14 mouse cellular contexts compared by ENCODE assay signal in the genomic region with DNA sequence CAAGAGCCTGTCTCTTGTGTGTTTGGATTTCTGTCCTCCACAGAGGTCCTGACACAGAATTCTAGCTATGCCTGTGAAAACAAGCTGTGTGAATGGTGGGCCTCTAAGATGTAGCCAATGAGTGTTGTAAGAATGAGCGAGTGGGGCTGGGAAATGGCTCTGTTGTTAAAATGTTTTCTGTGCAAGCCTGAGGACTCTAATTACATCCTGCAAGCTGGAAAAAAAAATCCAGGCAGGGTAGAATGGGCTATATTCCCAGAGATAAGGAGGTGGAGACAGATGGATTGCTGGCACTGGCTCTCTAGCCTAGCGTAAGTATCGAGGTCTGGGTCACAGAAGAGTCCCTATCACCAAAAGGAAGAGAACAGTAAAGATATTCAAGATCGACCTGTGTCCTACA.
DNase-seq lines count a peak whose midpoint lies in the region; ATAC-seq lines count a peak whose summit lies in the region.
"Had no signal": no experiment of that assay in that cellular context is flagged by ENCODE, and none has a peak within 500 bp of the region (broad histone marks: within the 10 kb centered on the region; RNA-seq: fewer than 3 reads in every experiment).

No protein-coding gene starts in this region.

- no peak for DNase-seq in lung, postnatal 36 days
- no peak for DNase-seq in neural tube, embryonic 10.5 days (ENCODE audit: extremely low spot score, low spot score)
- DNase-seq in left cerebral cortex, postnatal 4 days: no peak
- DNase-seq: adrenal gland, postnatal 10 days had no signal

- 54% methylated on average over 4 of the region's 4 CpGs for WGBS in forebrain, embryonic 16.5 days
- WGBS in forebrain, embryonic 13.5 days: 77% methylated on average over 4 of the region's 4 CpGs
- 29% methylated on average over 4 of the region's 4 CpGs for WGBS in lung, embryonic 15.5 days
- 6% methylated on average over 4 of the region's 4 CpGs for WGBS in heart, embryonic 12.5 days

- peak; percentile 52 for ATAC-seq in forebrain, embryonic 16.5 days
- ATAC-seq in forebrain, embryonic 13.5 days: no peak
- ATAC-seq in lung, embryonic 15.5 days (ENCODE audit: borderline replicate concordance, extremely low read depth, low FRiP score, low TSS enrichment): peak; percentile 77; the same call in 1 of the 2 replicates
- ATAC-seq in heart, embryonic 12.5 days (ENCODE audit: insufficient number of reproducible peaks, low FRiP score): peak; percentile 74; the same call in 1 of the 2 replicates

- H3K4me3 ChIP-seq in forebrain, embryonic 16.5 days (replicated peaks; ENCODE audit: low read length): no peak overlapping the region
- H3K4me3 ChIP-seq in forebrain, embryonic 13.5 days: no peak overlapping the region
- no peak overlapping the region for H3K4me3 ChIP-seq in lung, embryonic 15.5 days
- no peak overlapping the region for H3K4me3 ChIP-seq in heart, embryonic 12.5 days
- H3K4me3 ChIP-seq: kidney, embryonic 15.5 days; limb, embryonic 12.5 days; liver, embryonic 15.5 days; megakaryocyte, embryonic 14.5 days; neural tube, embryonic 13.5 days had no signal

- H3K36me3 ChIP-seq in forebrain, embryonic 16.5 days (ENCODE audit: control insufficient read depth, insufficient read depth): no peaks in the 10 kb centered on the region
- no peaks in the 10 kb centered on the region for H3K36me3 ChIP-seq in forebrain, embryonic 13.5 days (ENCODE audit: poor library complexity, severe bottlenecking)
- no peaks in the 10 kb centered on the region for H3K36me3 ChIP-seq in lung, embryonic 15.5 days
- no peaks in the 10 kb centered on the region for H3K36me3 ChIP-seq in heart, embryonic 12.5 days
- H3K36me3 ChIP-seq: G1E; kidney, embryonic 15.5 days; limb, embryonic 12.5 days; liver, embryonic 15.5 days; neural tube, embryonic 13.5 days had no signal

- H3K4me2 ChIP-seq in forebrain, embryonic 16.5 days (ENCODE audit: low read length): no peak overlapping the region
- H3K4me2 ChIP-seq in forebrain, embryonic 13.5 days: no peak overlapping the region
- H3K4me2 ChIP-seq in lung, embryonic 15.5 days: no peak overlapping the region
- H3K4me2 ChIP-seq in heart, embryonic 12.5 days: peak overlapping the region; percentile 14
- H3K4me2 ChIP-seq: kidney, embryonic 15.5 days; limb, embryonic 12.5 days; liver, embryonic 15.5 days; neural tube, embryonic 13.5 days had no signal

- H3K27ac ChIP-seq in forebrain, embryonic 16.5 days (ENCODE audit: low read length): no peak overlapping the region
- no peak overlapping the region for H3K27ac ChIP-seq in forebrain, embryonic 13.5 days
- H3K27ac ChIP-seq in lung, embryonic 15.5 days: no peak overlapping the region
- peak overlapping the region; percentile 31; the same call in 1 of the 2 replicates for H3K27ac ChIP-seq in heart, embryonic 12.5 days (ENCODE audit: poor library complexity, severe bottlenecking)
- H3K27ac ChIP-seq: kidney, embryonic 15.5 days; limb, embryonic 12.5 days; liver, embryonic 15.5 days; neural tube, embryonic 13.5 days had no signal

- H3K9ac ChIP-seq in forebrain, embryonic 16.5 days (replicated peaks; ENCODE audit: low read depth, low read length): no peak overlapping the region
- H3K9ac ChIP-seq in forebrain, embryonic 13.5 days: no peak overlapping the region
- H3K9ac ChIP-seq in lung, embryonic 15.5 days: no peak overlapping the region
- H3K9ac ChIP-seq in heart, embryonic 12.5 days: no peak overlapping the region
- H3K9ac ChIP-seq: kidney, embryonic 15.5 days; limb, embryonic 12.5 days; liver, embryonic 15.5 days; neural tube, embryonic 13.5 days had no signal

- intact Hi-C loops in left cerebral cortex, postnatal 4 days (cut with DNase I): no loop called here

- H3K27me3 ChIP-seq in forebrain, embryonic 16.5 days (replicated peaks; ENCODE audit: control insufficient read depth, insufficient read depth, low read length): no peaks in the 10 kb centered on the region
- H3K27me3 ChIP-seq in forebrain, embryonic 13.5 days: no peaks in the 10 kb centered on the region
- H3K27me3 ChIP-seq in lung, embryonic 15.5 days: no peaks in the 10 kb centered on the region
- H3K27me3 ChIP-seq in heart, embryonic 12.5 days (replicated peaks): no peaks in the 10 kb centered on the region
- H3K27me3 ChIP-seq: kidney, embryonic 15.5 days; limb, embryonic 12.5 days; liver, embryonic 15.5 days; megakaryocyte, embryonic 14.5 days; neural tube, embryonic 13.5 days had no signal

- H3K4me1 ChIP-seq in forebrain, embryonic 16.5 days (replicated peaks; ENCODE audit: control insufficient read depth, insufficient read depth, low read length): peaks cover 9% of the 10 kb centered on the region
- H3K4me1 ChIP-seq in forebrain, embryonic 13.5 days: peaks cover 10% of the 10 kb centered on the region; the same call in 1 of the 2 replicates
- 0 out of 2 replicates have a peak, but pooled peaks cover 6% of the 10 kb centered on the region for H3K4me1 ChIP-seq in lung, embryonic 15.5 days
- H3K4me1 ChIP-seq in heart, embryonic 12.5 days (replicated peaks): peaks cover 45% of the 10 kb centered on the region
- H3K4me1 ChIP-seq: liver, embryonic 15.5 days; megakaryocyte, embryonic 14.5 days; neural tube, embryonic 13.5 days had no signal

- no peaks in the 10 kb centered on the region for H3K9me3 ChIP-seq in forebrain, embryonic 16.5 days (ENCODE audit: control insufficient read depth, low read length)
- H3K9me3 ChIP-seq in forebrain, embryonic 13.5 days (replicated peaks): no peaks in the 10 kb centered on the region
- H3K9me3 ChIP-seq in lung, embryonic 15.5 days: no peaks in the 10 kb centered on the region
- H3K9me3 ChIP-seq in heart, embryonic 12.5 days (replicated peaks): peaks cover 5% of the 10 kb centered on the region; the same call in 1 of the 2 replicates
- H3K9me3 ChIP-seq: kidney, embryonic 15.5 days; limb, embryonic 12.5 days; liver, embryonic 15.5 days; neural tube, embryonic 13.5 days had no signal
